Mouse (Mus musculus) lung, postnatal 0 days (tissue): ENCODE results near the gene Grin1.

Experiments used
- CTCF ChIP-seq: IDR thresholded peaks from 2 replicates; pipeline ENCODE4 v1.5.1; 2016; ENCODE audit warnings: antibody characterized with exemption, mild to moderate bottlenecking
- EP300 ChIP-seq: IDR thresholded peaks from 2 replicates; pipeline ENCODE4 v1.6.1; 2016; ENCODE audit warnings: antibody characterized with exemption, mild to moderate bottlenecking, control low read depth

- TF ChIP-seq CTCF (no peak), EP300 (no peak)
Measured at GRCm38 (mm10) chr2:25338303-25338702, 19.3 kb upstream of the Grin1 start.
